Mouse (Mus musculus): ENCODE results near the gene Pycard. TPM values are rescaled to one million over a fixed set of nuclear protein-coding genes. Genes with fewer than 3 reads are reported as not detected.

The Pycard gene
- total RNA-seq, 2 experiments from 2014 or later: 3.3 to 4.9 TPM

Other genes with a start within 250 kb of the Pycard start
- 1 to 10 TPM; 2.9 to 6.0 TPM for gene Fbxl19, start 249.3 kb downstream of the Pycard start, total RNA-seq (2021)
- 10 to 100 TPM; 10.2 to 12.3 TPM for gene Orai3, start 224.1 kb downstream of the Pycard start, total RNA-seq (2021)
- gene Setd1a, start 217.2 kb downstream of the Pycard start, total RNA-seq (2021): 10 to 100 TPM; 21.2 to 26.2 TPM
- under 1 TPM in 1 of 2 experiments, not detected in 1; 0.47 TPM for gene Gm49388, start 208.3 kb downstream of the Pycard start, total RNA-seq (2021)
- gene Hsd3b7, start 193.3 kb downstream of the Pycard start, total RNA-seq (2021): 10 to 100 TPM in 1 of 2 experiments, 1 to 10 TPM in 1; 8.1 to 12.5 TPM
- 10 to 100 TPM; 52.6 to 69.7 TPM for gene Stx4a, start 169.6 kb downstream of the Pycard start, total RNA-seq (2021)
- 1 to 10 TPM; 3.0 to 4.6 TPM for gene Stx1b, start 169.3 kb downstream of the Pycard start, total RNA-seq (2021)
- gene Zfp646, start 117.6 kb downstream of the Pycard start, total RNA-seq (2021): 10 to 100 TPM; 16.2 to 20.1 TPM
- gene Zfp668, start 117.0 kb downstream of the Pycard start, total RNA-seq (2021): 1 to 10 TPM; 5.8 to 7.7 TPM
- 1 to 10 TPM in 1 of 2 experiments, under 1 TPM in 1; 0.96 to 1.2 TPM for gene Prss53, start 102.9 kb downstream of the Pycard start, total RNA-seq (2021)
- gene Gm21974, start 98.4 kb downstream of the Pycard start, total RNA-seq (2021): not detected
- gene Vkorc1, start 98.2 kb downstream of the Pycard start, total RNA-seq (2021): 10 to 100 TPM; 36.8 to 48.9 TPM
- 10 to 100 TPM; 84.9 to 89.6 TPM for gene Bckdk, start 89.8 kb downstream of the Pycard start, total RNA-seq (2021)
- 10 to 100 TPM; 12.9 to 16.7 TPM for gene Kat8, start 81.4 kb downstream of the Pycard start, total RNA-seq (2021)
- not detected for gene Prss8, start 63.8 kb downstream of the Pycard start, total RNA-seq (2021)
- 1 to 10 TPM; 6.6 to 7.9 TPM for gene Prss36, start 47.1 kb downstream of the Pycard start, total RNA-seq (2021)
- gene Fus, start 26.4 kb downstream of the Pycard start, total RNA-seq (2021): 100 to 1,000 TPM; 199 to 239 TPM
- gene Trim72, start 10.1 kb upstream of the Pycard start, total RNA-seq (2021): 100 to 1,000 TPM; 238 to 256 TPM
- gene Itgam, start 68.8 kb upstream of the Pycard start, total RNA-seq (2021): 1 to 10 TPM; 1.5 to 3.4 TPM
- gene Gm49368, start 68.8 kb upstream of the Pycard start, total RNA-seq (2021): not detected
- gene Itgax, start 135.7 kb upstream of the Pycard start, total RNA-seq (2021): under 1 TPM; 0.09 to 0.18 TPM
- gene Itgad, start 160.5 kb upstream of the Pycard start, total RNA-seq (2021): under 1 TPM in 1 of 2 experiments, not detected in 1; 0.09 TPM
- 100 to 1,000 TPM; 833 to 932 TPM for gene Cox6a2, start 212.5 kb upstream of the Pycard start, total RNA-seq (2021)
- 10 to 100 TPM; 10.7 to 14.7 TPM for gene Armc5, start 243.5 kb upstream of the Pycard start, total RNA-seq (2021)
- gene 9130023H24Rik, start 244.2 kb upstream of the Pycard start, total RNA-seq (2021): 1 to 10 TPM; 3.5 to 4.6 TPM

Measured in gastrocnemius, postnatal 10 days (tissue).